Mouse (Mus musculus): ENCODE measurements around the gene Ptprs. TPM values are rescaled to one million over a fixed set of nuclear protein-coding genes. Genes with fewer than 3 reads are reported as not detected.
A peak's percentile ranks its signal among the peaks of the same experiment; 100 is the strongest.

The Ptprs gene
- polyA plus RNA-seq (2015; fragmentation: Nextera tagmentation; extraction: Ambion mirVana), result 15.2 and 15.7 TPM in 2 replicates

DNA sequence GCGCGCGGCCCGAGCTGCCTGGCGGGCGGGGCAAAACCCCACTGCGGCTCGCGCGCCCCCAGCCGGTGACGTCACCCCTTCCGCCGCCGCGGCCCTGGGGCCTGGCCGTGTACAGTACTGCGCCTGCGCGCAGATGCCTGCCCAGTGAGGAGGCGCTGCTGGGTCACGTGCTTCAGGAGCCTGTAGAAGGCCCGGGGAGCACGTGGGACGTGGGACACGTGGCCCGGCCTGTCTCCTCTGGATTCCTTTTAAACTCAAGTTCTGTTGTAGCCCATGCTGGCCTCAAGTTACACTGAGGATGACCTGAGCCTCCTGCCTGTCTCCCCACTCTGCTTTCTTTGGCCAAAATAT, at the start of gene Ptprs:
Ptprs (minus strand) TSS at position 82 of the 351 bp plus-strand sequence.
- H3K9me3 ChIP-seq (ENCODE audit: control insufficient read depth), result no peaks in the 10 kb centered on the region
- peak within 1 kb of the TSS; percentile 59 for H3K4me3 ChIP-seq (ENCODE audit: low read depth, low read length)
- under 1% methylated on average over 27 of the region's 27 CpGs for WGBS
- peak within 1 kb of the TSS; percentile 59 for H3K9ac ChIP-seq (ENCODE audit: low read depth, low read length)
- H3K27me3 ChIP-seq (replicated peaks; ENCODE audit: control insufficient read depth, insufficient read depth, low read length), result peaks cover 52% of the 10 kb centered on the region
- peak within 1 kb of the TSS; percentile 80 for H3K4me2 ChIP-seq (replicated peaks; ENCODE audit: low read depth)
- H3K27ac ChIP-seq (ENCODE audit: low read depth, low read length), result no peak within 1 kb of the TSS
- no peak for TF ChIP-seq CTCF (IDR thresholded peaks at IDR 0.05; ENCODE audit: low read depth)
- H3K4me1 ChIP-seq (replicated peaks; ENCODE audit: control insufficient read depth, insufficient read depth, low read length), result 0 out of 2 replicates have a peak, but pooled peaks cover 7% of the 10 kb centered on the region
- no peaks in the 10 kb centered on the region for H3K36me3 ChIP-seq (ENCODE audit: control insufficient read depth, insufficient read depth)
- peak; percentile 79 for ATAC-seq

DNA sequence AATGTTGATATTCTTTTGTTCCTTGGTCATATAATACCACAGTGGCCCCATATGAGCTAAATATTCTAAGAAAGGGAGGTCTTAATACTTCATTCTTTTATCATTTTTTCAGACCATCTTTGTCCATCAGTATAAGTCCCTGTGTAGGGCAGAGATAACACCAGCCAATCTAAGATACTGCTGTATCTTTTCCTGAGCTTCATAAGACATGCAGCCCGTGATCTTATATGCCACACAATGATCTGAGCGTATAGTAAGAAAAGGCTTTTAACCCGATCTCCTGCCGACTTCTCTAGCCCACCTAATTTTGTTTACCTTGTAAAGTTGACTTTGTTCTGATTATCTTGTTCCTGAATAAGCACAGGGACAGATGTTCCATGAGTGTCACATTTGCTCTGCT, 48.7 kb upstream of the Ptprs start:
- Histone ChIP-seq H3K27me3 (replicated peaks; ENCODE audit: control insufficient read depth, insufficient read depth, low read length) (no peaks in the 10 kb centered on the region), H3K4me2 (replicated peaks; ENCODE audit: low read depth) (no peak overlapping the region), H3K36me3 (ENCODE audit: control insufficient read depth, insufficient read depth) (no peaks in the 10 kb centered on the region), H3K9me3 (ENCODE audit: control insufficient read depth) (no peaks in the 10 kb centered on the region), H3K9ac (ENCODE audit: low read depth, low read length) (no peak overlapping the region), H3K27ac (ENCODE audit: low read depth, low read length) (no peak overlapping the region), H3K4me1 (replicated peaks; ENCODE audit: control insufficient read depth, insufficient read depth, low read length) (no peaks in the 10 kb centered on the region), H3K4me3 (ENCODE audit: low read depth, low read length) (no peak overlapping the region)
- no peak for ATAC-seq
- no peak for TF ChIP-seq CTCF (IDR thresholded peaks at IDR 0.05; ENCODE audit: low read depth)
- WGBS, result 45% methylated on average over 4 of the region's 4 CpGs

DNA sequence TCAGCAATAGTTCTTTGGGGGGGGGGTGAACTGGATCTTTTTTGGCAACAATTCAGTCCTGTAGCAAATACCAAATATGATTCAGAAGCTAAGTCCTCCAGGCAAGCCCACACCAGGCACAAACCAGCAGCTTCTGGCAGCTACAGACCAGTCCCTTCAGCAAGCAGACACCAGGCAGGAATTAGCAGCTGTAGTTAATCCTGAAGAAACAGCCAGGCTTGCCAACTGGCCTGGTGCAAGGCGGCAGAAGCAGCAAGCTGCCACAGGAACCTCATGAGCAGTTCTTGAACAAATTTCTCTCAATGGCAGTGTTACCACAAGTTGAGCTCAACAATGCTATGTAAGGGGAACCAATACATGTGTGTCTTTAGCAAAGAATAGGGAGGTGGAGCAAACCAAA, 46.5 kb upstream of the Ptprs start:
- H3K9ac ChIP-seq (ENCODE audit: low read depth, low read length), result no peak overlapping the region
- no peak for ATAC-seq
- H3K4me1 ChIP-seq (replicated peaks; ENCODE audit: control insufficient read depth, insufficient read depth, low read length), result no peaks in the 10 kb centered on the region
- H3K9me3 ChIP-seq (ENCODE audit: control insufficient read depth), result no peaks in the 10 kb centered on the region
- H3K4me3 ChIP-seq (ENCODE audit: low read depth, low read length), result no peak overlapping the region
- WGBS, result 48% methylated on average over 1 of the region's 1 CpGs
- no peaks in the 10 kb centered on the region for H3K27me3 ChIP-seq (replicated peaks; ENCODE audit: control insufficient read depth, insufficient read depth, low read length)
- H3K27ac ChIP-seq (ENCODE audit: low read depth, low read length), result no peak overlapping the region
- no peak overlapping the region for H3K4me2 ChIP-seq (replicated peaks; ENCODE audit: low read depth)
- no peaks in the 10 kb centered on the region for H3K36me3 ChIP-seq (ENCODE audit: control insufficient read depth, insufficient read depth)
- TF ChIP-seq CTCF (IDR thresholded peaks at IDR 0.05; ENCODE audit: low read depth), result no peak

DNA sequence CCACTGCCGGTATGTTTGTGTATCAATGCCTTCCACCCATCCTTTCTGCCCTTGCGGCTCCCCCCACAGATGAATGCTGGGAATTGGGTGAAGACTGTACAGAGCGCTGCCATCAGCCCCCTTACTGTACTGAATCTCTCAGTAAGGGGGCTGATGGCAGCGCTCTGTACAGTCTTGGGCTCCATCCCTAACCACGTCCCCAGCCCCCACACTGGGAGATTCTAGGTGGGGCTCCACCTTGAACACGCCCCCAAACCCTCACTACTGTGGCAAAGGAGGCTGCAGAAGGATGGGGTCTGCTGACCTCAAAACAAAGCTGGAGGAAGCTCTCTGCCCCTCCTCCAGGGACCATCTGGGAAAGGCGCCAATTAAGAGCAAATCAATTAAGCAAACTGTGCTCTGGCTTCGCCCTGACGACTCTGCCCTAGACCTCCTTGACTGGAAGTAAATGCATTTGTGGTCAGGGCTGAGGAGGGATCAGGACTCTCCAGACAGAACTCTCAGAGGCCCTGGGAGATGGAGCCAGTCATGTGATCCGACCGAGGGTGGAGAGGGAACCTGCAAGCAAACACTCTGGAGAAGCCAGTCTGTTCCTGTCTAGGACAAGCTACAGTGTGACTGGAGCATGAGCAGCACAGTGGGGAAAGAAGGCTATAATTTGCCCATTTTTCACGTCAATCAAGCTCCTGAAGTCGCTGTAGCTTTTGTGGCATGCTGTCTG, 39.6 kb upstream of the Ptprs start:
- Histone ChIP-seq H3K36me3 (ENCODE audit: control insufficient read depth, insufficient read depth) (no peaks in the 10 kb centered on the region), H3K9ac (ENCODE audit: low read depth, low read length) (no peak overlapping the region), H3K4me2 (replicated peaks; ENCODE audit: low read depth) (no peak overlapping the region), H3K27me3 (replicated peaks; ENCODE audit: control insufficient read depth, insufficient read depth, low read length) (peaks cover 29% of the 10 kb centered on the region), H3K4me3 (ENCODE audit: low read depth, low read length) (no peak overlapping the region), H3K9me3 (ENCODE audit: control insufficient read depth) (no peaks in the 10 kb centered on the region), H3K4me1 (replicated peaks; ENCODE audit: control insufficient read depth, insufficient read depth, low read length) (no peaks in the 10 kb centered on the region), H3K27ac (ENCODE audit: low read depth, low read length) (no peak overlapping the region)
- 13% methylated on average over 13 of the region's 13 CpGs for WGBS
- ATAC-seq, result peak; percentile 11; the same call in 1 of the 2 replicates
- TF ChIP-seq CTCF (IDR thresholded peaks at IDR 0.05; ENCODE audit: low read depth), result no peak

DNA sequence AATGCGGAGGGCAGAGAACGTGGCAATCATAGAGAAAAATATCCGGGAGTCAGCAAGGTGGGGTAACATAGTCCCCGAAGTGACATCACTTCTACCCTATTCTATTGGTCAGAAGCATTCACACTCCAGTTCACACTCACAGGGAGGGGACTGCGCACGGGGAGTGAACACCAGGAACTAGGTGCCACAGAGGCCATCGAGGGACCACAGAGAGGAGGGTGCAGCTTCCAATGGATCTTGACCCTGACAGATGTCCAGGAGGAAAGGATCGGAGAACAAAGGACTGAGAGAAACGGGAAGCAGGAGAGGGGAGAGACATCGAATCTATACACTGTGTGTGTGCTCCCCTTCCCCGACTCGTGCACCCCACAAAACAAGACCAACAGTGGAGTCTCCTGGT, 38.6 kb upstream of the Ptprs start:
- no peaks in the 10 kb centered on the region for H3K4me1 ChIP-seq (replicated peaks; ENCODE audit: control insufficient read depth, insufficient read depth, low read length)
- TF ChIP-seq CTCF (IDR thresholded peaks at IDR 0.05; ENCODE audit: low read depth), result no peak
- no peak overlapping the region for H3K4me3 ChIP-seq (ENCODE audit: low read depth, low read length)
- H3K36me3 ChIP-seq (ENCODE audit: control insufficient read depth, insufficient read depth), result no peaks in the 10 kb centered on the region
- ATAC-seq, result no peak
- H3K27me3 ChIP-seq (replicated peaks; ENCODE audit: control insufficient read depth, insufficient read depth, low read length), result peaks cover 38% of the 10 kb centered on the region
- no peak overlapping the region for H3K27ac ChIP-seq (ENCODE audit: low read depth, low read length)
- WGBS, result 48% methylated on average over 12 of the region's 12 CpGs
- no peak overlapping the region for H3K9ac ChIP-seq (ENCODE audit: low read depth, low read length)
- no peak overlapping the region for H3K4me2 ChIP-seq (replicated peaks; ENCODE audit: low read depth)
- no peaks in the 10 kb centered on the region for H3K9me3 ChIP-seq (ENCODE audit: control insufficient read depth)

DNA sequence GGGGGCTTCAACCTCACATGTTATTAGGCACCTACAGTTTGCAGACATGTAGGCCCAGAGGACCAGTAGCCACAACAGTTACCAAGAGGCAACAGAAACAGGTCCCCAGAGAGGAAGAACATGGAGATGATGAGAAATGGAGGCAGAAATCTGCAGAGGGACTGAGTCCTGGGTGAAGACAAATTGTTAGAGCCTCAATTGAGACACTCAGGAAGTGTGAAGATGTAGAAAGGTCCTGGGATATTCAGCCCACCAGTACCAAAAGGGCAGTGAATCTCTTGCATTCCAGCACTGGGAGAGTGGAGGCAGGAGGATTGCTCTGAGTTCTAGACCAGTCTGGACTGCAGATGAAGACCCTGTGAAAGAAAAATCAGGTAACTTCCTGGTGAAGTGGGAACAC, 38.0 kb upstream of the Ptprs start:
- no peak for TF ChIP-seq CTCF (IDR thresholded peaks at IDR 0.05; ENCODE audit: low read depth)
- no peaks in the 10 kb centered on the region for H3K9me3 ChIP-seq (ENCODE audit: control insufficient read depth)
- H3K4me1 ChIP-seq (replicated peaks; ENCODE audit: control insufficient read depth, insufficient read depth, low read length), result no peaks in the 10 kb centered on the region
- no peak overlapping the region for H3K9ac ChIP-seq (ENCODE audit: low read depth, low read length)
- H3K4me2 ChIP-seq (replicated peaks; ENCODE audit: low read depth), result no peak overlapping the region
- no peaks in the 10 kb centered on the region for H3K36me3 ChIP-seq (ENCODE audit: control insufficient read depth, insufficient read depth)
- H3K27ac ChIP-seq (ENCODE audit: low read depth, low read length), result no peak overlapping the region
- ATAC-seq, result no peak
- no peak overlapping the region for H3K4me3 ChIP-seq (ENCODE audit: low read depth, low read length)
- H3K27me3 ChIP-seq (replicated peaks; ENCODE audit: control insufficient read depth, insufficient read depth, low read length), result peaks cover 38% of the 10 kb centered on the region

Data from intestine, postnatal 0 days (tissue).